Mouse (Mus musculus) heart, embryonic 16.5 days (tissue): Measurements from ENCODE around the gene Spag7. TPM values are rescaled to one million over a fixed set of nuclear protein-coding genes. Genes with fewer than 3 reads are reported as not detected.

ENCODE experiments used
- ATAC-seq: fragments of 200-750 bp; cut with Nextera tagmentation; replicated peaks from 2 replicates; pipeline ENCODE4 v1.8.0; 2017; ENCODE audit warnings: moderate number of reproducible peaks; ENCODE audit not compliant: insufficient read depth, low FRiP score; ENCODE audit errors: extremely low read depth
- H3K27ac ChIP-seq: fragments of 300-500 bp; sonication (generic); 2 replicates; pipeline ENCODE4 v1.5.1; 2014; ENCODE audit warnings: mild to moderate bottlenecking, low read length, control low read depth, moderate library complexity
- H3K27me3 ChIP-seq: fragments of 300-500 bp; sonication (generic); 2 replicates; pipeline ENCODE4 v1.6.1; 2014; ENCODE audit warnings: low read length, mixed read lengths; ENCODE audit not compliant: control insufficient read depth, insufficient read depth
- H3K36me3 ChIP-seq: fragments of 300-500 bp; sonication (generic); 2 replicates; pipeline ENCODE4 v1.6.1; 2014; ENCODE audit not compliant: control insufficient read depth, insufficient read depth
- H3K4me1 ChIP-seq: fragments of 300-500 bp; sonication (generic); 2 replicates; pipeline ENCODE4 v1.6.1; 2014; ENCODE audit warnings: low read length, mixed read lengths; ENCODE audit not compliant: control insufficient read depth, insufficient read depth
- H3K4me2 ChIP-seq: fragments of 300-500 bp; sonication (generic); 2 replicates; pipeline ENCODE4 v1.6.1; 2014; ENCODE audit warnings: low read depth, mild to moderate bottlenecking, control low read depth, low read length
- H3K4me3 ChIP-seq: fragments of 300-500 bp; sonication (generic); 2 replicates; pipeline ENCODE4 v1.5.1; 2014; ENCODE audit warnings: mild to moderate bottlenecking, control low read depth, low read length
- H3K9ac ChIP-seq: fragments of 300-500 bp; sonication (generic); 2 replicates; pipeline ENCODE4 v1.6.1; 2014; ENCODE audit warnings: low read length, control low read depth
- H3K9me3 ChIP-seq: fragments of 300-500 bp; sonication (generic); replicated peaks from 2 replicates; pipeline ENCODE4 v1.6.1; 2016; ENCODE audit warnings: low read length; ENCODE audit not compliant: control insufficient read depth
- WGBS: fragments of 180-500 bp; shearing (Covaris S2); extraction: QIAGEN DNeasy Blood & Tissue Kit; methylation state at CpG from one replicate; pipeline ENCODE4 v1.1.7; 2014; 5-methylcytosine and 5-hydroxymethylcytosine counted together
- polyA plus RNA-seq: library from polyadenylated mRNA; unstranded; fragments of >200 nt; fragmentation: Nextera tagmentation; extraction: Ambion mirVana; gene quantifications from 2 replicates; pipeline ENCODE4 v1.2.1, GENCODE M21; 2015

Gene Spag7
- polyA plus RNA-seq, 1 experiment from 2014 or later, result 186 TPM

DNA sequence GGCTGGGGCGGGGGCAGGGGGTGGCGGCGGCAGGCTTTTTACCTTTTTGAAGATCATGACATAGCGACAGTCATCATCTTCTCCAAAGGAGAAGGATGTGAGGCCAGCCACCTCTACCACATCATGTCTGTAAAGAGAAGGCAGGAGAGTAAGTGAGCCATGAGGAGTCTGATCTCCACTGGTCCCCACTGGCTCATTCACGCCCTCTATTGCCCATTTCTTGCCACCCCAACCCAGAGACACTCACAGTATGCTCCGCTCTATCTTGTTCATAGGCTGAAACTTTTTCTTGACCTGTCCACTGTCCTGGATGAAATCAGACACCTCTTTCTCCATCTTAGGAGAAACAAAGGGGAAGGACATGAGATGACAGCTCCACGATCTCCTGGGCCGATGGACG is 4.5 kb downstream of the Spag7 start:
- WGBS, result 91% methylated on average over 9 of the region's 9 CpGs
- Histone ChIP-seq H3K4me1 (peaks cover 18% of the 10 kb centered on the region), H3K27ac (no peak overlapping the region), H3K4me2 (no peak overlapping the region), H3K27me3 (no peaks in the 10 kb centered on the region), H3K36me3 (peaks cover 39% of the 10 kb centered on the region), H3K4me3 (no peak overlapping the region), H3K9ac (no peak overlapping the region), H3K9me3 (no peaks in the 10 kb centered on the region)
- ATAC-seq, result no peak

- no peak overlapping the region for H3K4me3 ChIP-seq
- peak overlapping the region; percentile 30 for H3K27ac ChIP-seq
- no peaks in the 10 kb centered on the region for H3K9me3 ChIP-seq
- no peak overlapping the region for H3K9ac ChIP-seq
- 82% methylated on average over 6 of the region's 6 CpGs for WGBS
- ATAC-seq, result no peak
- peaks cover 42% of the 10 kb centered on the region for H3K36me3 ChIP-seq
- H3K4me1 ChIP-seq, result peaks cover 24% of the 10 kb centered on the region
- H3K27me3 ChIP-seq, result no peaks in the 10 kb centered on the region
- H3K4me2 ChIP-seq, result no peak overlapping the region
Measured at GRCm38 (mm10) chr11:70663957-70664356, 5.3 kb downstream of the Spag7 start.

DNA sequence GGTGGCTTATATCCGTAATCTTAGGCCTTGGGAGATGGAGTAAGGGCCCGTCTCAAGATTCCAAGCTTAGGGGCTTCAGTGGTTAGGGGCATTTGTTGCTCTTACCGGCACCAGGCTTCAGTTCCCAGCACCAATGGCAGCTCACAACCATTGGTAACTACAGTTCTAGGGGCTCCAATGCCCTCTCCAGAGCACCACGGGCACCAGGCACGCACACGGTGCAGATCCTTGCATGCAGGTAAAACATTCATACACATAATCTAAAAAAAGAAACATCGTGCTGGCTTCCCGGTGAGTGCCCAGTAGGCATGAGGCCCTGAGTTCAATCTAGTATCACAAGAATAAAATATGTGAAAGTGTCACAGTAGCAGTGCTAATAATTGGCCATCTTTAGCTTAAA is 6.1 kb downstream of the Spag7 start:
- Histone ChIP-seq H3K9ac (no peak overlapping the region), H3K4me2 (no peak overlapping the region), H3K27me3 (no peaks in the 10 kb centered on the region), H3K27ac (peak overlapping the region; percentile 33), H3K9me3 (no peaks in the 10 kb centered on the region), H3K36me3 (peaks cover 42% of the 10 kb centered on the region), H3K4me1 (peaks cover 30% of the 10 kb centered on the region), H3K4me3 (no peak overlapping the region)
- no peak for ATAC-seq
- 68% methylated on average over 8 of the region's 8 CpGs for WGBS

DNA sequence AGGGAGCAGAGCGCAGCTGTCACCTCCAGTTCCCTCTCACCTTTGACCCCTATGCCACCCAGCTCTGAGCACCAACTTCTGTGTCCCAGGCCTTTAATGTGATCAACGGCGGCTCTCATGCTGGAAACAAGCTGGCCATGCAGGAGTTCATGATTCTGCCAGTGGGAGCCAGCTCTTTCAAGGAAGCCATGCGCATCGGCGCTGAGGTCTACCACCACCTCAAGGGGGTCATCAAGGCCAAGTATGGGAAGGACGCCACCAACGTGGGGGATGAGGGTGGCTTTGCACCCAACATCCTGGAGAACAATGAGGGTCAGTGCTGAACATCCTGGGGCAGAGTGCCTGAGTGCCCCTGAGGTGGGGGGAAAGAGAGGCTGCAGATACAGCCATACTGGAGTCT is 8.6 kb downstream of the Spag7 start:
- H3K36me3 ChIP-seq, result peaks cover 34% of the 10 kb centered on the region
- no peaks in the 10 kb centered on the region for H3K27me3 ChIP-seq
- H3K9ac ChIP-seq, result no peak overlapping the region
- WGBS, result 87% methylated on average over 8 of the region's 8 CpGs
- H3K9me3 ChIP-seq, result no peaks in the 10 kb centered on the region
- peaks cover 24% of the 10 kb centered on the region for H3K4me1 ChIP-seq
- no peak overlapping the region for H3K4me3 ChIP-seq
- no peak overlapping the region for H3K27ac ChIP-seq
- no peak for ATAC-seq
- no peak overlapping the region for H3K4me2 ChIP-seq

DNA sequence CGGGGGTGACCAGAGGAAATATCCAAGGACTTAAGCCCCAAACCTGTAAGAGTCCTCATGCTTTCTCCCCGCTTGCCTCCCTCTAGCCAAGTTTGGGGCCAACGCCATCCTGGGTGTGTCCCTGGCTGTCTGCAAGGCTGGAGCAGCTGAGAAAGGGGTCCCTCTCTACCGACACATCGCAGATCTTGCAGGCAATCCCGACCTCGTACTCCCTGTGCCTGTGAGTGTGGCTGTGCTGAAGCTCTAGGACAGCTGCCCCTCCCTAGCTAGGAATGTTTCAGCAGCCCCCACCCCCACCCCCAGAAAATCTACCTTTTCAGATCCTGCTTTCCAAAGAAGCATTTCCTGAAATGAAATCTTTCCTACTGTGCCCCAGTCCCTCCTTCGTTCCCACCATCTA is 10.3 kb downstream of the Spag7 start:
- peak overlapping the region; percentile 78 for H3K9ac ChIP-seq
- no peak for ATAC-seq
- WGBS, result 62% methylated on average over 8 of the region's 8 CpGs
- peak overlapping the region; percentile 96; the same call in 1 of the 2 replicates for H3K27ac ChIP-seq
- H3K27me3 ChIP-seq, result no peaks in the 10 kb centered on the region
- H3K4me1 ChIP-seq, result peaks cover 24% of the 10 kb centered on the region
- H3K4me3 ChIP-seq, result peak overlapping the region; percentile 74
- no peaks in the 10 kb centered on the region for H3K9me3 ChIP-seq
- H3K36me3 ChIP-seq, result peaks cover 22% of the 10 kb centered on the region
- H3K4me2 ChIP-seq, result peak overlapping the region; percentile 92

DNA sequence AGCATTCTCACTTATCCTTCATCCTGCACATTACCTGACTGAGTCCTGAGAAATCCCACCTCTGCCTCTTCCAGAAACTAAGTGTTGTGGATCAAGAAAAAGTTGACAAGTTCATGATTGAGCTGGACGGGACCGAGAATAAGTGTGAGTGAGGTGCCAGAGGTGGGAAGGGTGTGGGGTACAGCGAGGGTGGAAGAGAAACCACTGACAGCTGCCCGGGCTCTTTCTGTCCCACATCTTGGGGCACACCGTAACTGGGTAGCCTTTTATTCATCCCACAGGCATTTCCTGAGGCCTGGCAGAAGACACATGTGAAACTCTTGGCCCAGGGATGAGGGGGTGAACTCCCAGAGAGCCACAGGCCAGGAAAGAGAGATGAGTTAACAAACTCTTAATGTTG is 10.7 kb downstream of the Spag7 start:
- Histone ChIP-seq H3K4me2 (peak overlapping the region; percentile 92), H3K4me3 (peak overlapping the region; percentile 74), H3K9ac (peak overlapping the region; percentile 78), H3K36me3 (peaks cover 18% of the 10 kb centered on the region), H3K4me1 (peaks cover 24% of the 10 kb centered on the region), H3K27me3 (no peaks in the 10 kb centered on the region), H3K27ac (peak overlapping the region; percentile 96; the same call in 1 of the 2 replicates), H3K9me3 (no peaks in the 10 kb centered on the region)
- ATAC-seq, result no peak
- 69% methylated on average over 5 of the region's 5 CpGs for WGBS

- Histone ChIP-seq H3K27me3 (no peaks in the 10 kb centered on the region), H3K4me2 (peak overlapping the region; percentile 92), H3K4me1 (peaks cover 25% of the 10 kb centered on the region), H3K4me3 (peak overlapping the region; percentile 74), H3K9ac (peak overlapping the region; percentile 78), H3K9me3 (no peaks in the 10 kb centered on the region), H3K36me3 (peaks cover 15% of the 10 kb centered on the region), H3K27ac (peak overlapping the region; percentile 96)
- ATAC-seq, result no peak
- 52% methylated on average over 9 of the region's 9 CpGs for WGBS
Measured at GRCm38 (mm10) chr11:70657991-70658390, 11.2 kb downstream of the Spag7 start.

GRCm38 (mm10) chr11:70657573-70657972 is 11.6 kb downstream of the Spag7 start:
- no peak for ATAC-seq
- peak overlapping the region; percentile 78 for H3K9ac ChIP-seq

DNA sequence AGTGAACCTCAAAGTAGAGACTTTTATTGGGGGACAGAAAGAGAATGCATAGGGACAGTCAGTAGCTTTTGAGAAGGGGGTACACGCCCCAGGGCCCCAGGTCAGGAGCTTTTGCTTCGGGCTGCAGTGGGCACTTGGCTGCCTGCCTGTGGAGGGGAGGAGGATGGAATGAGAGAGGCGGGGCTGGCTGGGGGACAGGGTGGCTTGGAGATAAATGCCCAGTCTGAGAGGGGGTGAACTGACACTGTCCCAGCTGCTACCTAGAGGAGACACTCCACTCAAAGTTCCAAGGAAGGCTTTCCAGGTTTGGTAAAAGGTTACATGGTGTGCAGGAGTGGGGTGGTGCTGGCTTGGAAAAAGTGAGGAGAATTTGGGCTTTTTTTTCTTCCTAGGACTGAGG is 12.3 kb downstream of the Spag7 start, which contains the start of gene Eno3:
TSS of gene Eno3 (plus strand) at position 239 of the 400 bp plus-strand sequence.
- 11% methylated on average over 3 of the region's 3 CpGs for WGBS
- Histone ChIP-seq H3K4me3 (peak within 1 kb of the TSS; percentile 74), H3K27ac (peak within 1 kb of the TSS; percentile 96), H3K27me3 (no peaks in the 10 kb centered on the region), H3K9ac (peak within 1 kb of the TSS; percentile 78), H3K36me3 (peaks cover 15% of the 10 kb centered on the region), H3K9me3 (no peaks in the 10 kb centered on the region), H3K4me1 (peaks cover 31% of the 10 kb centered on the region), H3K4me2 (peak within 1 kb of the TSS; percentile 92)
- ATAC-seq, result peak; percentile 45

More at GRCm38 (mm10) chr11:70657573-70657972, 11.6 kb downstream of the Spag7 start:
- H3K4me1 ChIP-seq, result peaks cover 25% of the 10 kb centered on the region
- no peaks in the 10 kb centered on the region for H3K27me3 ChIP-seq
- peaks cover 13% of the 10 kb centered on the region for H3K36me3 ChIP-seq
- peak overlapping the region; percentile 74 for H3K4me3 ChIP-seq
- H3K27ac ChIP-seq, result peak overlapping the region; percentile 96
- H3K4me2 ChIP-seq, result peak overlapping the region; percentile 92
- H3K9me3 ChIP-seq, result no peaks in the 10 kb centered on the region
- WGBS, result 36% methylated on average over 6 of the region's 6 CpGs
